Mouse (Mus musculus) urinary bladder, postnatal 4 days (tissue): ENCODE results near the gene Rtkn2.
A peak's percentile ranks its signal among the peaks of the same experiment; 100 is the strongest.

Experiments
- DNase-seq, 2 experiments: peaks; one replicate each; pipeline ENCODE4 v3.0.0; 2021 to 2022; ENCODE audit warnings: low spot score in 2 of 2

The Rtkn2 gene

GRCm38 (mm10) chr10:68038997-68039624 is 59.7 kb downstream of the Rtkn2 start:
- peak in 1 of 2 experiments; percentile 3 for DNase-seq

GRCm38 (mm10) chr10:68039641-68040205 is 60.4 kb downstream of the Rtkn2 start:
- DNase-seq = peak in 1 of 2 experiments; percentile 22

GRCm38 (mm10) chr10:68040394-68040793 is 61.0 kb downstream of the Rtkn2 start:
- no peak for DNase-seq

GRCm38 (mm10) chr10:68043973-68044372 is 64.6 kb downstream of the Rtkn2 start:
- peak in 1 of 2 experiments; percentile 50 for DNase-seq

GRCm38 (mm10) chr10:68044864-68045263 is 65.5 kb downstream of the Rtkn2 start:
- DNase-seq = no peak

DNA sequence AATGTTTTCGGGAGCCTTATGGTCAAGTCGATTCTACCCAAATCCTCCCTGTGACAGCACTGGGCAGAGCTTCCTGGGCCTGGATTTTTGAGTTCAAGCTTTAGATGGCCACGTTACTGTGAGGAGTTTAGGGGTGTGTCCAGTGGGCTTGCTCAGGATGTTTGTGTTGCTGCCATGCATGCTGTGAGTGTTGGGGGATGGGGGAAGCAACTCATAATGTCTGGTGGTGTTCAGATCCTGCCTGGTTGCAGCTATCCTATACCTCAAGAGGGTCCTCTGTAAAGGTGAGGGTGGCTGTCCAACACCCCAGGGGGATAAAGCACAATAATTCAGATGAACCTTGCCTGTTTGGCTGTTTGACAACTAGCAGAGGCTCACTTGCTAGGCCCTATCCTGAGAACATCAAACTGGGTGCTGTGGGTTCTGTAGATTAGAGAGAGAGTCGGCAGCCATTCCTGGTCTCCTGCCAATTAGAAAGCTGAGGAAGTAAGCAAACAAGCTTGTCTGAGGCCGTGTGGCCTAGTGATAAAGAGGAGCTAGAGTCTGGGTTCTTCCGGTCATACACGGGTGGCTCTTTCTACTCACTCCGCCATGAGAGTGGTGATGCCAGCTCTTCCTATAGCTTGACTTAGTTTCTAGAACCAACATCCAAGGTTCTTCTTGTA is 69.4 kb downstream of the Rtkn2 start:
- DNase-seq = no peak

GRCm38 (mm10) chr10:68050882-68051281 is 71.5 kb downstream of the Rtkn2 start:
- DNase-seq = no peak

GRCm38 (mm10) chr10:68051316-68051933 is 72.1 kb downstream of the Rtkn2 start:
- DNase-seq = no peak

- no peak for DNase-seq
Observed at GRCm38 (mm10) chr10:68052307-68052706, 72.9 kb downstream of the Rtkn2 start.

DNA sequence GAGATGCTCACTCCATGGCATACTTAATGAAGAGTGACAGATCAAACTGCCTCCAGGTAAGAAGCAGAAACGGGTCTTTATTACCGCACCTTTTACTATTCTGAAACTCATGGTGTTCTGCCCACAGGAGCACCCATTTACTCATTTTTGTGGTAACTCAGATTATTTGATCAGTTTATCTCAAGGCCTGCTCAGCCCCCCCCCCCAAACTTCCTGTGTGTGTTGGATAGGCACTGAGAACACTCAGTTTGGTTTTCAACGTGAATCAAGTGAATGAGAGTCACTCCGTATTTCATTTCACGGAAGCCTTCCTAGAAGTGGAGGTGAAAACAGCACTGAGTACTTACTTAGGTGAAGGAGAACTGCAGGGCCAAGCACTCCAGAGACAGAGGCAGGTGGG is 74.8 kb downstream of the Rtkn2 start:
- DNase-seq = no peak

DNA sequence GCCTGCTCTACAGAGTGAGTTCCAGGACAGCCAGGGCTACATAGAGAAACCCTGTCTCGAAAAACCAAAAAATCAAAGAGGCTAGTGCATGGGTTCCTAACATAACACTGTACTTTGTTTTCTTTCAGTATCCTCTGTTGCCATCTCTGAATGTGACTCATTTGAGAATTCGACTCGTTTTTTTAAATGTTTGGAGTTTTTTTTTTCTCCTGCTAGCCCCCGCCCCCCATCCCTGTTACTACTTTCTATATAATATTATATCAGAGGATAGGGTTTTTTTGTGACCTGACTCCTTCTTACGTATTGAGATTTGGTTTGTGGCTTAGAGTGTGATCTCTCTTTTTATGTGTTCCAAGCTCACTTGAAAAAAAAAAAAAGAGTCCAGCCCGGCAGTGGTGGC is 75.3 kb downstream of the Rtkn2 start:
- DNase-seq = no peak

GRCm38 (mm10) chr10:68057841-68058240 is 78.5 kb downstream of the Rtkn2 start:
- DNase-seq = no peak

GRCm38 (mm10) chr10:68058378-68058777 is 79.0 kb downstream of the Rtkn2 start:
- DNase-seq = no peak

DNA sequence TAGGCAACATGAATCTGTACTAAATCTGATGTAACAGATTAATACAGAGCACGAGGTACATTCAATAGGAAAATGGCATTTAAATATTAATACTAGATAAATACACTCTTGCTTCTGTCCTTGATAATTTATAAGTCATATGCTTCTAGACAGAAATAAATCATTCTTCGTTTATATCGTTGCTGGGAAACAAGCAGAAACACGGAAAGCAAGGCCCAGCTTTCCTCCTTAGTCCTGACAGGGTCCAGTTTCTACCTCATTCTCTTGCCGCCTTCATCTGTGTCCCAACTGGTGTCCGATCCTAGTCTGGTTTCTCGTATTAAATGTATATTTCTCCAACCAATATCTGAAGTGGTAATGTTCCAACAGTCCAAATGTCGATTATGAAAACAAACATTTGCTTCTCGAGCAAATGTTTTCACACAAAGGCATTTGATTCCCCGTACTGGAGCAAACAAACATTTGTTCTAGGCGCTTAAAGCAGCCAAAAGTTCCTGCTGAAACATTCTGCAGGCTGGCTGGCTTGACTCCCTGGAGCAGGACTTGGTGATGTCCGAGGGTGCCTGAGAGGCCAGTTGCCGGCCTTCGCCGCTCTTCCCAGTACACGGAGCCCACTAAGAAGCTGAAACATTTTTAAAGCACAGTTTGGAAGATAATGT is 81.3 kb downstream of the Rtkn2 start:
- peak in 1 of 2 experiments; percentile 29 for DNase-seq

- DNase-seq = no peak
Observed at GRCm38 (mm10) chr10:68061249-68061615, 81.9 kb downstream of the Rtkn2 start.

- DNase-seq = no peak
Observed at GRCm38 (mm10) chr10:68063806-68064545, 84.6 kb downstream of the Rtkn2 start.

- DNase-seq = peak in 1 of 2 experiments; percentile 3
Observed at GRCm38 (mm10) chr10:68064571-68064970, 85.2 kb downstream of the Rtkn2 start.

GRCm38 (mm10) chr10:68066173-68066572 is 86.8 kb downstream of the Rtkn2 start:
- DNase-seq = peak in 1 of 2 experiments; percentile 9

- DNase-seq = no peak
Observed at GRCm38 (mm10) chr10:68067961-68068360, 88.6 kb downstream of the Rtkn2 start.

- no peak for DNase-seq
Observed at GRCm38 (mm10) chr10:68068426-68068825, 89.1 kb downstream of the Rtkn2 start.

DNA sequence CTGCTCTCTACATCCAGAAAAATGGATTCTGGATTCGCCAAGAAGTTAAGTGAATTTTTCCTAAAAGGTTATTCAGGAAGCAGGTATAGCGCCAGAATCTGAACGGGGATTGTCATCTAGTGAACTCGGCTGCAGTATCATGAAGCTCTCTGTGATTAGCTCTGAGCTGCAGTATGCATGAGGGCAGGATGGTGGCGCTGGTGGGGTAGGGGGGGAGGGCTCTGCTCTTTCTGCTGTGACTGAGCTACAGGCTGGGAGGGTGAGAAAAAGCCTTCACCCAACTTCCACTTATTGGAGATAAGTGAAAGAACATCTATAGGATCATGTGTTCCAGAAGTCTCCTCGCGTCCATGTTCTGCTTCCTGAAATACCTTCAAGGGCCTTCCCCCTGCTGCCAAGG is 91.7 kb downstream of the Rtkn2 start:
- no peak for DNase-seq

GRCm38 (mm10) chr10:68072626-68073025 is 93.3 kb downstream of the Rtkn2 start:
- DNase-seq = no peak
